Mouse (Mus musculus) cerebellum, adult 2 months (tissue): Measurements from ENCODE around the gene Cmc2.
A peak's percentile ranks its signal among the peaks of the same experiment; 100 is the strongest.

Experiments
- CTCF ChIP-seq: fragments of 200-500 bp; IDR thresholded peaks from 2 replicates; pipeline ENCODE4 v1.5.1; 2011; ENCODE audit warnings: low read depth, mild to moderate bottlenecking, control low read depth, low read length, moderate library complexity, borderline replicate concordance; ENCODE audit not compliant: insufficient read depth
- POLR2A ChIP-seq: fragments of 200-500 bp; IDR thresholded peaks from 2 replicates; pipeline ENCODE4 v1.6.1; 2011; ENCODE audit warnings: low read length, control low read depth, borderline replicate concordance; ENCODE audit not compliant: insufficient read depth

DNA sequence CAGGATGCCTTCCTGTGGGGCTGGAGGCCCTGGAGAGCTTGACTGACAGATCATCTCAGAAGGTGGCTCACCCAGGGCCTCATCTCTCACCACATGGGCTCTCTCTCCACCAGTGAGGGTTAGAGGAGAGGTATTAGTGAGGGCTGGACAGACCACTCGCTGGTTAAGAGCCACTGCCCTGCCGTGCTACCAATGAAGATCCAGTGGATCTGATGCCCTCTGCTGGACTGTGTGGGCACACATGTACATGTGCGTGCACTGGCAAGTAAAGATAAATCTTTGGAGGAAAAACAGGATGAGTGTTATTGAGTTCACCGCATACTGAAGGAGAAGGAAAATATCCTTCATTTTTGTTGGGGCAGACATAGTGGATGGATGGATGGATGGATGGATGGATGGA lies 52.6 kb downstream of the Cmc2 start:
- TF ChIP-seq POLR2A (no peak), CTCF (peak; percentile 95)
